Comparison of ENCODE assay signal across 23 mouse cellular contexts in the genomic region with DNA sequence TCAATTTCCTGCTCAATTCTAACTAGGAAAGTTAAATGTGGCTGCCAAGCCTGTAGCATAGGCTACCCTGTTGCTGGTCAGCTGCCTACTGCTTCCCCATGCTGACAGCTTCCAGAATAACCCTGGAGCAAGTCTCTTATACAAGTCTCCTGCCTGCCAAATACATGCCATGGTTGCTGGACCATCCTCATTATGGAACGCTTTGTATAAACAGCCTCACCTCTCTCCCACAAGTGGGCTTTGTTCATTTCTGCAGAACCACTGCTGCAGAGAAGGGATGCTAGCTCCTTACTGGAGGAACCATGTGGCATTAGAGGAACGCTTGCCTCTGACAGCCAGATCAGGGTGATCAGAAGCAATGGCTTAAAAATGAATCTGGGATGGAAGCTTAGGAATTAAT.
A peak's percentile ranks its signal among the peaks of the same experiment; 100 is the strongest.
DNase-seq lines count a peak whose midpoint lies in the region; ATAC-seq lines count a peak whose summit lies in the region.
"Had no signal": no experiment of that assay in that cellular context is flagged by ENCODE, and none has a peak within 500 bp of the region (broad histone marks: within the 10 kb centered on the region; RNA-seq: fewer than 3 reads in every experiment).

No protein-coding gene starts in this region.

- WGBS in heart, embryonic 10.5 days = 80% methylated on average over 2 of the region's 2 CpGs

- H3K27ac ChIP-seq in heart, embryonic 10.5 days = no peak overlapping the region

- H3K27me3 ChIP-seq in heart, embryonic 10.5 days (ENCODE audit: insufficient read depth, poor library complexity, severe bottlenecking) = no peaks in the 10 kb centered on the region
- H3K27me3 ChIP-seq: CH12.LX, Patski had no signal

- intact Hi-C loops in heart, postnatal 10 days (cut with DNase I) = no loop called here

- H3K4me1 ChIP-seq in heart, embryonic 10.5 days = no peaks in the 10 kb centered on the region

- H3K4me3 ChIP-seq in heart, embryonic 10.5 days = no peak overlapping the region

- ATAC-seq in frontal cortex, adult (ENCODE audit: low TSS enrichment) = peak; percentile 16; the same call in 1 of the 2 replicates
- ATAC-seq: activated CD4-positive, CD25-positive, alpha-beta regulatory T cell, adult 4 months; CD4-positive, CD25-positive, alpha-beta regulatory T cell, adult 4 months; Patski had no signal

- no peaks in the 10 kb centered on the region for H3K36me3 ChIP-seq in heart, embryonic 10.5 days
- H3K36me3 ChIP-seq: G1E had no signal

- DNase-seq in frontal cortex, postnatal 10 days (ENCODE audit: low spot score in 2 of 2) = no peak
- DNase-seq in heart, embryonic 10.5 days (ENCODE audit: low spot score) = peak; percentile 61
- DNase-seq in heart, postnatal 10 days = no peak
- peak; percentile 10 for DNase-seq in retina, postnatal 1 day
- no peak for DNase-seq in retina, embryonic 14.5 days (ENCODE audit: low spot score)
- DNase-seq in Muller cell, postnatal 12 days (ENCODE audit: inconsistent ontology term) = peak; percentile 55
- no peak for DNase-seq in thymus, postnatal 14 days
- DNase-seq: adrenal gland, adult 2 months; adrenal gland, adult 8-10 months; adrenal gland, postnatal 10 days; adrenal gland, postnatal 14 days; adrenal gland, postnatal 25 days; adrenal gland, postnatal 36 days; B cell, adult 2 months; cerebellum, adult 11 months; cerebellum, adult 11-12 months; cerebellum, adult 18-20 months had no signal

- H3K9me3 ChIP-seq in heart, embryonic 10.5 days = no peaks in the 10 kb centered on the region

Comparison
In these comparisons a context has a peak if more than half of its experiments do, and no peak if none do; other contexts are left out.
1. DNase-seq: peak in heart, embryonic 10.5 days (single experiment), retina, postnatal 1 day (single experiment) and Muller cell, postnatal 12 days (single experiment); none in frontal cortex, postnatal 10 days (0 of 2), heart, postnatal 10 days (0 of 2), retina, embryonic 14.5 days (single experiment) and thymus, postnatal 14 days (single experiment).